Mouse (Mus musculus): Measurements from ENCODE around the gene Antxr1.

The Antxr1 gene

GRCm38 (mm10) chr6:87292911-87293851 is 42.4 kb downstream of the Antxr1 start:
- DNase-seq (ENCODE audit: low spot score in 2 of 2), result no peak

- no peak for DNase-seq (ENCODE audit: low spot score in 2 of 2)
Observed at GRCm38 (mm10) chr6:87287251-87287650, 48.4 kb downstream of the Antxr1 start.

DNA sequence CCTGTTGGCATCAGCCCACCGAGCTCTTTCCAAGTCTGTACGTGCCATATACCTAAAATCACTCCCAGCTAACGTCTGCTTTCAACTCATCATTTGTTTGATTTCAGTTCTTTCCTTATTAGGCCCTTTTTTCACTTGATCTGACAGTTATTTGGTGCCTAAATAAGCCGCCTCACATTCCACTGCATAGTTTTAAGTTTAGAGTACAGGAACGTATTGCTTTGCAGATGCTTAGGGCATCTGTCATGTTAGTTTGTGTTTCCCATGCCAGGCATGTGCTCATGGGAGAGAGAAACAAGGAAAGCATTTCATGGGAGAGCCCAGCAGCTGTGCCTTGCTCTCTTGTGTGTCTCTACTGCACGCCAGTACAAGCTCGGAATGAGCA is 50.3 kb downstream of the Antxr1 start:
- DNase-seq (ENCODE audit: low spot score in 2 of 2), result no peak

DNA sequence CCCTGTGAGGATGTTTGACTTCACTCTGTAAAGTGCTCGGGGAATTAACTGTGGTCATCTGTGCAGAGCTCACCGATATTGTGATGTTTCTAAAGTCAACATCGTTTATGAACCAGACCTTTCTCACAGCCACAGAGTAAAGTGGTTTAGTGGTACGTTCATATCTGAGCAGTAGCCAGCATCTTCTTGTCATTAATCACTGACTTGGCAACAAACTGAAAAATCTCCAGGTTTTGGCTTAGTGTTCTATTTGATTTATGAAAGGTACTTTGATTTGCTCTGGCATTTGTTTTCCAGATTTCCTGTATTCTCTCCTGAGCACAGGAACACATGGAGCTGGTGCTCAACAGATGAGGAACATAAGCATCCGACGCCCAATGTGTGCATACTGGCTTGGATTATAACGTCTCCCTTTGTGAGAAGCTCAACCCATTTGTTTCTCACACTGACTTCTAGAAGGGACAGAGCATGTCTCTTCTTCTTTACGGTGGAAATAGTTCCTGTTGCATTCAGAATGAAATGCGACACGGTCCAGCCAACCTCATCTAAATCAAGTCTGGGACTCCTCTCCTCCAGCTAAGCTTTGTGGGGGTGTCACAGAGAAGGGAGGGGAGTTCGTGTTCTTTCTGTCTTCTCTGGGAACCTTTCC is 50.8 kb downstream of the Antxr1 start:
- no peak for DNase-seq (ENCODE audit: low spot score in 2 of 2)

DNA sequence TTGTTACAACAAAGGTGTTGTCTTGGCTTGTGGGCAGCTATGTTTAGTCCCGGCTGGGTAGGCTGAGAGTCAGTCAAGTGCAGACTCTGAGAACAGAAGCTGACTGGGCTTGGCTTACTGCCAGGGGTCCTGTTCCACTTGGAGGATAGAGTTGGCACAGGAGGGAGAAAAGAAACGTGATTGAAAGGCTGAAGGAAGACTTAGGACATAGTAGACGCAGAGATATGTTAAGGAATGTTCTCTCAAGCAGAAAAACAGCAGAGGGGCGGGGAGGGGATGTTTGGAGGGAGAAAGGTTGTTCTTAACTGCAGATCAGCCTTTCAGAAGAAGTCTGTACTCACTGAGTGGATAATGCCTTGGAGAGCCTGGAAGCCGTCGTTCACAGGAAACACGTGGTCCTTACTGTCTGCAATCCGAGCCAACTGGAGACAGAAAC is 53.3 kb downstream of the Antxr1 start:
- DNase-seq (ENCODE audit: low spot score in 2 of 2), result peak in 1 of 2 experiments; percentile 43

DNA sequence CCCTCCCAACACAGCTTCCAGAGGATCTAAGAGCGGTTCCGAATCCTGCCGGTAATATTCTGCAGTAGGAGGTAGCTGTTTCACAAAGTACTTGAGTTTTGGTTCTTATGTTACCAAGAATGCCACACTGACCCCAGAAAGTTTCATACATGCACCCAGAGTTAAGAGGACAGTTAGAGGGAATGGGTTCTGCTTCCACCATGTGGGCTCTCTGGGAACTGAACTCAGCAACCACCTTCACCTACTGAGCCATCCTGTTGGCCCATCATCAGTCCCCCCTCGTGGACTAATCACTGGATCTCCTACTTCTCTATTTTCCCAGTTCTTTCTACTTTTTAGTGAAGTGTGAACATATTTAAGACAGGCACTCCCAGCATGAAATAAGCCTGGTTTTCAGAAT is 53.9 kb downstream of the Antxr1 start:
- no peak for DNase-seq (ENCODE audit: low spot score in 2 of 2)

GRCm38 (mm10) chr6:87278151-87278550 is 57.5 kb downstream of the Antxr1 start:
- peak in 1 of 2 experiments; percentile 18 for DNase-seq (ENCODE audit: low spot score in 2 of 2)

DNA sequence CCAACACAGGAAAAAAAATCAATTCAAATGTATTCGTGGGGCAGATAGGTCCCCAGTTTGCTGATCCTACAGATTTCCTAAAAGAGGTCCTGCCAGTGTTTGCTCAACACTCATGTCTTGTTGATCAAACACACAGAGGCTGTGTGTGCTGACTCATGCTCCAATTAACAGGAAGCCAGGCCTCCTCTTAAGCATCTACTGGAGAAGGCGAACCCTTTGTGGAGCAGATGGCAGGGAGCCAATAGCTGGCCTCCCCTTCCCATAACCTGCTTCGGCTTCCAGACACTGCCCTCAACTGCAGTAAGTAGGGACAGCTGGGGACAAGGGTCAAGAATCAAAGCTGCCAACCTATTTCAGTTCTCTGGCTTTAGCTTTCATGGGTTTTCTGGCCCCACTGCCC is 58.1 kb downstream of the Antxr1 start:
- peak; percentile 16 to 34 for DNase-seq (ENCODE audit: low spot score in 2 of 2)

GRCm38 (mm10) chr6:87276941-87277340 is 58.7 kb downstream of the Antxr1 start:
- DNase-seq (ENCODE audit: low spot score in 2 of 2), result peak in 1 of 2 experiments; percentile 28

- no peak for DNase-seq (ENCODE audit: low spot score in 2 of 2)
Observed at GRCm38 (mm10) chr6:87274779-87275178, 60.8 kb downstream of the Antxr1 start.

DNA sequence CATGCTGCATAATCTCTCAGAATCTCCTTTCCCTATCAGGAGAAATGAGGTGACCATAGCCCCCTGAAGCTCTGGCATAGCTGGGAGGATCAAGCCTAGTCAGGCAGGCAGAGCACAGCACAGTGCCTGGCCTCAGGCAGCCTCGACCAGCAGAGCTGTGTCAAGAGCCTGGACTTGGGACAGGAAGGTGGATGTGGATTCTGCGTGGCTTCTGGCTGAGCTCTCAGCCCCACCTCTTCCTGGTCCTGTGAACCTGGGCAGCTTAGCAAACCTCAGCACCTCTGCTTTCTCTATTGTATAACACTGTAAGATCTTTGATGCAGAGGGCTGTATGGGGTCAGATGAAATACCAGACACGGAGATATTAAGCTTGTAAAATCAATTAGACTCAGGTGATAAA is 61.8 kb downstream of the Antxr1 start:
- DNase-seq (ENCODE audit: low spot score in 2 of 2), result no peak

GRCm38 (mm10) chr6:87273141-87273540 is 62.5 kb downstream of the Antxr1 start:
- DNase-seq (ENCODE audit: low spot score in 2 of 2), result no peak

GRCm38 (mm10) chr6:87272202-87272601 is 63.4 kb downstream of the Antxr1 start:
- DNase-seq (ENCODE audit: low spot score in 2 of 2), result no peak

DNA sequence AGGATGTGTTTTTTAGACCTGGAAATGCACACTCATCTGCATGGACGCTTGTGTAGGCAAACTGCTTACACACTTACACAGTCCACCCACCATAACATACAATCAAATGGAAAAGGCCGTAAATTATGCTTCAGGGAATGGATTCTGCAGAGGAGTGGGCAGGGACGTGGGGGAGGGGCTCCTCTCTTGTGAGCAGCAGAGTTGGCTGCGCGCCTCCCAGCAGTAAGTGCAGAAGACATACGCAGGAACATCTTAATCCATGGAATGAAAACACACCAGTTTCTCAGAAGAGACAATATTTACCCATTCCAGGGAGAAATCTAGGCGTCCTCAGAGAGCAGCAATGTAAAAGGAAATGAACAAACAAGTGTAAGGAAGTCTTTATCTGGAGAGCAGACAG is 65.2 kb downstream of the Antxr1 start:
- DNase-seq (ENCODE audit: low spot score in 2 of 2), result peak in 1 of 2 experiments; percentile 26

- no peak for DNase-seq (ENCODE audit: low spot score in 2 of 2)
Observed at GRCm38 (mm10) chr6:87269950-87270349, 65.7 kb downstream of the Antxr1 start.

- DNase-seq (ENCODE audit: low spot score in 2 of 2), result no peak
Observed at GRCm38 (mm10) chr6:87262666-87263065, 73.0 kb downstream of the Antxr1 start.

- DNase-seq (ENCODE audit: low spot score in 2 of 2), result peak in 1 of 2 experiments; percentile 32
Observed at GRCm38 (mm10) chr6:87258976-87259375, 76.6 kb downstream of the Antxr1 start.

DNA sequence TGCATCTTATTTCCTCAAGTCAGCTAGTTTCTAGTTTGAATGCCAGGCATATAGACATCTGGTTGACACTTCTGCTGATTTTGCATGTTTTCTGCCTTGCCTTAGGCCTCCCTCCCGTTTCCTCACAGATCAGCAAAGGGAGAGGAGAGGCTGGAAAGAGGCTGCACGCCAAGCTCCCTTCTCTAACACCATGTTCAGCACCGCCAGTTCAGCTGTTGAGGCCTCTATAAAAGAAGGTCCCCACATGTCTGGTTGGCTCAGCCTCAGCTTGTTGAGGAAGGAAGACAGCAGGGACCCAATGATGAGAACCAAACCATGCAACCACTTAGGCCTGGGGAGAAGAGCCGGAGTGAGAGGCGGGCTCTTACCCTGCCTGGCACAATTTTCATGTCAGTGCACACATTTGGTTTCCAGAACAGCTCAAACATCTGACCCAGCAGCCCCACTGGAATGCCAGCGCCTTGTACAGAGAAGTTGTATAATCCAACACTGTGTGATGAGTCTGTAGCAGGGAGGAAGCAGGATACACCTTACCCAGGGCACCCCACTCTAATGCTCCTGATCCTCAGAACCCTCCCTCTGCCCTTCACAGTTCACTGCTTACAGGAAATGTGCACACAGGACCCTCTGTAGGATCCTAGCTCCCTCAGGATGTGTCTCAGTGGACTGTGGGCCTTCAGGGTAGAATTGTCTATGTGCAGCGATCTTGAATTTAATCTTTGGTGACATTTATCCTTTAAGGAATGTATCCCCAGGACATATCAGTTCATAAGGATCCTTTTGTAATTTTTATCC is 77.4 kb downstream of the Antxr1 start:
- DNase-seq (ENCODE audit: low spot score in 2 of 2), result no peak

DNA sequence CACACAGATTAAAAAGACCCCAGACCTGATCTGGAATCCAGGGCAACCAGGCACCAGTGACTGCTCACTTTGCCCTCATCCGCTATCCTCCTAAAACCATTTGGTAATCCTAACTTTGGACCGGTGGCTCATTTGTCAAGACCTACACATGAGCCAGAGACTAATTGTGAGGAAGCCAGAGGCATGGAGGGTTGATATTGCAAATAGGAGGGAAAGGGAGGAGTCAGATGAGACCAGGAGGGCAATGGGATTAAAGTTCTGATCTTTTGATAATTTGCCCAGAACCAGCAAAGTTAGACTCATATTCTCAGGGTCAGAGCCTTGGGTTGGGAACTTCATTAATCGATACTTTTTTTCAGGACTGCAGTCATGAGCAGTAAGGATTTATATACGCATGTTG is 78.2 kb downstream of the Antxr1 start:
- no peak for DNase-seq (ENCODE audit: low spot score in 2 of 2)

DNA sequence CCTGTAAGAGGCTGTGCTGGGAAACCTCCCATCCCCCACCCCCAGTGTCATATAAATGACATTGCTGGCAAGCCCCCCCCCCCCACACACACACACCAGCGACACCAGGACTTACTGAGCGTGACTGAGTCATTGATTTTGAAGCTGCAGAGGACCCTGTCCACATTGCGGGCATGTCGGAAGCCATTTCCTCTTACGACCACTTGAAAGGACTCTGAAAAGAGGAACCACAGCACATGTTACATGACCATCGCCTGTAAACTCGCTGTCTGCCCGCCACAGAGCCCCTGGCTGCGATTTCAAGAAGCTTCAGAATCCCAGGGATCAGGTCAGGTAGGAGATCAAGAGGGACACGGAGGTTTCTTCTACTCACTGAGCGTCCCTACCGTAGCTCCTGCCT is 80.0 kb downstream of the Antxr1 start:
- no peak for DNase-seq (ENCODE audit: low spot score in 2 of 2)

DNA sequence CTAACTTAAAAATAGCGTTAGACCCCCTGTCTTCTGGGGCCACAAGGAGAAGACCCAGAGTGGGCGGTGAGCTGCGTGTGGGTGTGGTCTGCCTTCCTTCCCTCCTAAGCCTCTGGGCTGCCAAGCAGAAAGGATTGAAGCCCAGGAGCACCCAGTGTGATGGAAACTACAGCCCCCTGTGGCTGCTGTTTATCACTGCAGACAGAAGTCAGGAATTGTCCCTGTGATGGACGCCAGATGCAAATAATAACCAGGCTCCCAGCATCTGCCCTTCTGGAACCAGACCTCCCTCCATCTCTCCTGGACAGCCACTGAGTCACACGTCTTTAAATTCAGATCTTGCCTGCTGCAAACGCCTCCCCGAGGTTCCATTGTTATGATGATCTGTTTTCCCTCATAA is 80.9 kb downstream of the Antxr1 start:
- DNase-seq (ENCODE audit: low spot score in 2 of 2), result no peak

DNA sequence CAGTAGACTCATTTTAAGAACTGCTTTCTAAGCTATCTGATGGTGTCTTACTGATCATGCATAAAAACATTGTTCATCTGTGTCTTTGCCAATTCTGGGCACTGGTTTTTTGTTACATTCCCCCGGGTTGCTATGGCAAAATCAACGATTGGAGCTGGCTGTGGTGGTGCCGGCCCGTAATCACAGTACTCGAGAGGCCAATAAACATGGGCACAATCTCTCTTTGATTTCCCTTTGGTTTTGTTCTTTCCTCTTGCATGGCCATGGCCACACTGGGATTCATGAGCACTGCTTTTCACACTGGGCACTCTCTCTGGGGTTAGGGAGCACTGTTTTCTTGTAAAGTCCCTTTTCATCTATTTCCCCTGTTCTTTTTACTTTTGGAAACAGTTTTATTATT is 83.9 kb downstream of the Antxr1 start:
- peak in 1 of 2 experiments; percentile 8 for DNase-seq (ENCODE audit: low spot score in 2 of 2)
